Mouse (Mus musculus) limb, embryonic 14.5 days (tissue): ENCODE data around the gene Akirin1. TPM values are rescaled to one million over a fixed set of nuclear protein-coding genes. Genes with fewer than 3 reads are reported as not detected.
A peak's percentile ranks its signal among the peaks of the same experiment; 100 is the strongest.

ENCODE experiments used
- ATAC-seq: fragments of 200-750 bp; cut with Nextera tagmentation; 2 replicates; pipeline ENCODE4 v1.8.0; 2017; ENCODE audit warnings: low read depth, moderate number of reproducible peaks, moderate TSS enrichment; ENCODE audit not compliant: low FRiP score
- DNase-seq: peaks from one replicate; pipeline ENCODE4 v3.0.0-alpha.2; 2015; ENCODE audit warnings: low spot score
- H3K27ac ChIP-seq: fragments of 300-500 bp; sonication (generic); replicated peaks from 2 replicates; pipeline ENCODE4 v1.5.1; 2014; ENCODE audit warnings: low read depth, mild to moderate bottlenecking, low read length, moderate library complexity, mixed read lengths
- H3K27me3 ChIP-seq: fragments of 300-500 bp; sonication (generic); 2 replicates; pipeline ENCODE4 v1.6.1; 2014; ENCODE audit warnings: low read length, mixed read lengths; ENCODE audit not compliant: control insufficient read depth, insufficient read depth
- H3K36me3 ChIP-seq: fragments of 300-500 bp; sonication (generic); 2 replicates; pipeline ENCODE4 v1.6.1; 2014; ENCODE audit warnings: mild to moderate bottlenecking, low read length, moderate library complexity, mixed read lengths; ENCODE audit not compliant: control insufficient read depth, insufficient read depth
- H3K4me1 ChIP-seq: fragments of 300-500 bp; sonication (generic); 2 replicates; pipeline ENCODE4 v1.6.1; 2014; ENCODE audit warnings: antibody characterized with exemption, low read length, mixed read lengths; ENCODE audit not compliant: control insufficient read depth, insufficient read depth
- H3K4me2 ChIP-seq: fragments of 300-500 bp; sonication (generic); replicated peaks from 2 replicates; pipeline ENCODE4 v1.6.1; 2014; ENCODE audit warnings: low read depth, mild to moderate bottlenecking, low read length, moderate library complexity; ENCODE audit not compliant: severe bottlenecking
- H3K4me3 ChIP-seq: fragments of 300-500 bp; sonication (generic); replicated peaks from 2 replicates; pipeline ENCODE4 v1.5.1; 2014; ENCODE audit warnings: low read length
- H3K9ac ChIP-seq: fragments of 300-500 bp; sonication (generic); 2 replicates; pipeline ENCODE4 v1.6.1; 2014; ENCODE audit warnings: mild to moderate bottlenecking, low read depth, low read length, moderate library complexity; ENCODE audit not compliant: severe bottlenecking
- H3K9me3 ChIP-seq: fragments of 300-500 bp; sonication (generic); 2 replicates; pipeline ENCODE4 v1.6.1; 2016; ENCODE audit warnings: low read length; ENCODE audit not compliant: control insufficient read depth
- POLR2A ChIP-seq: fragments of 200-500 bp; IDR thresholded peaks from 2 replicates; pipeline ENCODE4 v1.8.0; 2012; ENCODE audit warnings: inconsistent platforms, mild to moderate bottlenecking, moderate library complexity, borderline replicate concordance; ENCODE audit not compliant: insufficient read depth, insufficient read length; ENCODE audit errors: extremely low read depth
- WGBS: fragments of 180-500 bp; shearing (Covaris S2); extraction: QIAGEN DNeasy Blood & Tissue Kit; methylation state at CpG from one replicate; pipeline ENCODE4 v1.1.7; 2014; 5-methylcytosine and 5-hydroxymethylcytosine counted together
- polyA plus RNA-seq, 2 experiments: library from polyadenylated mRNA; depleted of rRNA in 1 of 2; stranded (reverse) in 1 of 2; unstranded in 1 of 2; fragments of >200 nt; fragmentation: Nextera tagmentation in 1 of 2; extraction: Ambion mirVana in 1 of 2; gene quantifications; 2 replicates each; pipeline versions ENCODE4 v1.2.1 to v1.2.3; 2012 to 2014

Akirin1 gene
- polyA plus RNA-seq, 2 experiments, result 39.5 to 55.5 TPM

DNA sequence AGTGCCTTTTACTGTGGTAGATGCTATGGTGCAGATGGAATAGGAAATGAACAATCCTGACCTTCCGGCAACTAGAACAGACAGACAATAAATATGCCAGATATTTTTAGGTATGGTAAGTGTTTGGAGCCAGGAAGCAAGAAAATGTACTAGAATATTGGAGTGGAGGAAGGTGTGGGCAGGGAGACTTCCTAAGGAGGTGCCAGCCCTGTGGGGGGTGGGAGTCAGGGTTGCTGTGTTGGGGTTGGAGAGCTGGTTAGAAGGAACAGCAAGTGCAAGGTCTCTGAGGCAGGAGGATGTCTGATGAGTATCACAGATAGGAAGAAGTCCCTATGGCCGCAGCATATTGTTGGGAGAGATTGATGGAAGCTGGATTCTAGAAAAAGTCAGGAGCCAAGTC lies 42.5 kb upstream of the Akirin1 start:
- Histone ChIP-seq H3K4me3 (no peak overlapping the region), H3K4me1 (peaks cover 8% of the 10 kb centered on the region), H3K4me2 (no peak overlapping the region), H3K36me3 (no peaks in the 10 kb centered on the region), H3K9ac (no peak overlapping the region), H3K27me3 (no peaks in the 10 kb centered on the region), H3K27ac (no peak overlapping the region), H3K9me3 (no peaks in the 10 kb centered on the region)
- 81% methylated on average over 2 of the region's 2 CpGs for WGBS
- ATAC-seq (no peak), DNase-seq (no peak)
- TF ChIP-seq POLR2A, result no peak

DNA sequence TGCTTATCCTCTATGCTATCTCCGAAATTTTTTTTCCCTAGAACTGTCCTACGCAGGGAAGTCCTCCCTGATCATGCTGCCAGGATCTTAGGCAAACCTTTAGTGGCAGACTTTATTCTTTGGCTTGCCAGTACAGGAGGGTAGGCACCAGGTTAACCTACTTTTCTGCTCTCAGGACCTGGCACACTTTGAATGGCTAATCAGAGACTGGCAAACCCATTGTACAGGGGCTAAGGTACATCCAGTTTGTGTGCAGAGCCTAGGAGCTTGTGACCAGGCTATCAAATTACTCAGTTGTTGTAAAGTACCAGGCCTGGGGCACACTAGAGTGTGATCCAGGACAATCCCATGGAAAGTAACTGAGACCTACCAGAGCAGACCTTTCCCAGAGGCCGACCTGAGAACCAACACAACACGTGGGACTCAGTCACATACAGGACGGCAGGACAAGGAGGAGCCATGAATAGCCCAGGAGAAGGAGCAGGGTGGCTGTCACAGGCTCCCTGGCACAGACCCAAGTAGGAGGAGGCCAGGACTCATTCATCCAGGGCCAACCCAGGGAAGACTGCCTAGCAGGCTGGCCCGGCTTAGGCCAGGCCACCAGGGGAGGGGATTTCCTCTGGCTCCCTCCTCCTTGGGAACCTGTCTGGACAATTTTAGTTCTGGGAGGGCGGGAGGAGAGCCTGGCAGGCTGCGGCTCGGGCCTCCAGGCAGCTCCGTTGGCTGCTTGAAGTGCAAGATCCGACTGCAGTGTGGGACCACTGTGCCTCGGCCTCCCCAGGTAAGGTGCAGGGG lies 37.2 kb upstream of the Akirin1 start, which contains the start of gene Rhbdl2:
TSS of gene Rhbdl2 (plus strand) at position 684 of the 795 bp plus-strand sequence.
- H3K4me3 ChIP-seq, result peak within 1 kb of the TSS; percentile 5; the same call in 1 of the 2 replicates
- TF ChIP-seq POLR2A, result no peak
- ATAC-seq, result peak; percentile 23; the same call in 1 of the 2 replicates

DNA sequence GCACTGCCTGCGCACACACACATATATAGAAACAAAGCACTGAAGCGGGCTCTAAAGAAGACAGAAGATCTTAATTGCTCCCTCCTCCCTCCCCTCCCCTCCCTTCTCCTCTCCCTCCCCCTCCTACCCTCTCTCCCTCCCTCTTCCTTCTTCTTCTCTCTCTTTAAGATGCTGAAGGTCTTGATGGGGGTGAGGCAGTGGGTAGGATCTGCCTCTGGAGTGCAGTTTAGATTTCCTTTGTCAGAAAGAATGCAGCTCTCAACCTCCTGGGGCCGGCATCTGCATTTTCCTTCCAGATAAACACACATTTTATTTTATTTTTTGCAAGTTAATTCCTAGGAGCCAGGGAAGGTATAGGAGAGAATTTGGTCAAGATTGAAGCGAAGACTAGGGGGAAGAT lies 18.1 kb upstream of the Akirin1 start:
- DNase-seq (no peak), ATAC-seq (no peak)
- Histone ChIP-seq H3K4me3 (no peak overlapping the region), H3K36me3 (no peaks in the 10 kb centered on the region), H3K4me2 (no peak overlapping the region), H3K27ac (no peak overlapping the region), H3K27me3 (no peaks in the 10 kb centered on the region), H3K9ac (no peak overlapping the region), H3K4me1 (no peaks in the 10 kb centered on the region), H3K9me3 (no peaks in the 10 kb centered on the region)
- no peak for TF ChIP-seq POLR2A
- WGBS, result 67% methylated on average over 4 of the region's 4 CpGs

More for the DNA sequence above, 37.2 kb upstream of the Akirin1 start, which contains the start of gene Rhbdl2:
- H3K4me1 ChIP-seq, result peaks cover 8% of the 10 kb centered on the region
- WGBS, result 24% methylated on average over 12 of the region's 12 CpGs
- peak; percentile 64 for DNase-seq
- H3K27ac ChIP-seq, result 0 out of 2 replicates have a peak within 1 kb of the TSS, but pooled peaks have one; percentile 19
- H3K36me3 ChIP-seq, result no peaks in the 10 kb centered on the region
- no peaks in the 10 kb centered on the region for H3K27me3 ChIP-seq
- H3K9me3 ChIP-seq, result no peaks in the 10 kb centered on the region
- H3K4me2 ChIP-seq, result peak within 1 kb of the TSS; percentile 31
- H3K9ac ChIP-seq, result peak within 1 kb of the TSS; percentile 41

DNA sequence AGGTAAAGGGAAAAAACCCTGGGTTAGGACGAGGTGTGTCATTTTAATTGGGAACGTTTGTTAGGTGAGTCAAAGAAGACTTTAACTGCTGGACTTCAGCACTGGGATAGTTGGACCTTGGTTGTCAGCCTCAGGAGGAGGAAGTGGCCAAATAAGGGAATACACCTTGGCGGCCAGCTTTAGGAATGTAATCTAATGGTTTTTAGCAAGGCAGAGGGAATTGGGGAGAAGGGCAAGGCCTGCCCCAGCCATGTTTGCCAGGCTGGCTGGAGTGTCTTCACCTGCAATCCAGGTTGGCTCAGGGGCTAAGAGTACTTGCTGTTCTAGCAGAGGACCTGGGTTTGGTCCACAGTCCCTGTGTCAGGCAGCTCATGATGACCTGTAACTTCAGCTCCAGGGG lies 17.7 kb upstream of the Akirin1 start:
- Histone ChIP-seq H3K4me3 (no peak overlapping the region), H3K27me3 (no peaks in the 10 kb centered on the region), H3K9me3 (no peaks in the 10 kb centered on the region), H3K27ac (no peak overlapping the region), H3K9ac (no peak overlapping the region), H3K4me1 (no peaks in the 10 kb centered on the region), H3K4me2 (no peak overlapping the region), H3K36me3 (no peaks in the 10 kb centered on the region)
- 63% methylated on average over 3 of the region's 3 CpGs for WGBS
- TF ChIP-seq POLR2A, result no peak
- no peak for DNase-seq
- ATAC-seq, result no peak

- Histone ChIP-seq H3K4me3 (no peak overlapping the region), H3K27ac (no peak overlapping the region), H3K4me2 (no peak overlapping the region), H3K9ac (no peak overlapping the region), H3K4me1 (no peaks in the 10 kb centered on the region), H3K9me3 (no peaks in the 10 kb centered on the region), H3K27me3 (no peaks in the 10 kb centered on the region), H3K36me3 (no peaks in the 10 kb centered on the region)
- TF ChIP-seq POLR2A, result no peak
- ATAC-seq (no peak), DNase-seq (no peak)
- WGBS, result 75% methylated on average over 6 of the region's 6 CpGs
These were observed 14.9 kb upstream of the Akirin1 start for GRCm38 (mm10) chr4:123765071-123765470.
